Mouse (Mus musculus) hindbrain, postnatal 0 days (tissue): ENCODE measurements at regions not wholly inside any gene's neighbourhood (a gene's known extent, or its start where the extent isn't known, plus 50 kb on each side); places are given as distances from the start of the nearest gene placed in this dataset.

Source experiments
- ATAC-seq: fragments of 200-750 bp; cut with Nextera tagmentation; 2 replicates; pipeline ENCODE4 v1.8.0; 2017; ENCODE audit warnings: mild to moderate bottlenecking, moderate TSS enrichment, moderate library complexity
- DNase-seq: peaks from one replicate; pipeline ENCODE4 v3.0.0-alpha.2; 2015; ENCODE audit warnings: low spot score
- H3K27ac ChIP-seq: fragments of 300-500 bp; sonication (generic); 2 replicates; pipeline ENCODE4 v1.5.1; 2014; ENCODE audit warnings: mild to moderate bottlenecking
- H3K27me3 ChIP-seq: fragments of 300-500 bp; sonication (generic); 2 replicates; pipeline ENCODE4 v1.6.1; 2014; ENCODE audit warnings: low read length, mixed read lengths; ENCODE audit not compliant: insufficient read depth
- H3K36me3 ChIP-seq: fragments of 300-500 bp; sonication (generic); 2 replicates; pipeline ENCODE4 v1.6.1; 2014; ENCODE audit warnings: low read length, mixed read lengths; ENCODE audit not compliant: insufficient read depth
- H3K4me1 ChIP-seq: fragments of 300-500 bp; sonication (generic); 2 replicates; pipeline ENCODE4 v1.6.1; 2014; ENCODE audit warnings: antibody characterized with exemption, low read length, mixed read lengths; ENCODE audit not compliant: insufficient read depth
- H3K4me2 ChIP-seq: fragments of 300-500 bp; sonication (generic); 2 replicates; pipeline ENCODE4 v1.6.1; 2014; ENCODE audit warnings: low read depth, mild to moderate bottlenecking, low read length, moderate library complexity, mixed read lengths
- H3K4me3 ChIP-seq: fragments of 300-500 bp; sonication (generic); 2 replicates; pipeline ENCODE4 v1.5.1; 2014; ENCODE audit warnings: low read length
- H3K9ac ChIP-seq: fragments of 300-500 bp; sonication (generic); replicated peaks from 2 replicates; pipeline ENCODE4 v1.6.1; 2014; ENCODE audit warnings: mild to moderate bottlenecking, low read length, moderate library complexity, mixed read lengths
- H3K9me3 ChIP-seq: fragments of 300-500 bp; sonication (generic); 2 replicates; pipeline ENCODE4 v1.6.1; 2016; ENCODE audit warnings: low read length, mixed read lengths
- CTCF ChIP-seq: IDR thresholded peaks from 2 replicates; pipeline ENCODE4 v1.5.1; 2016; ENCODE audit warnings: antibody characterized with exemption, control low read depth, low read depth
- WGBS: fragments of 180-500 bp; shearing (Covaris S2); extraction: QIAGEN DNeasy Blood & Tissue Kit; methylation state at CpG from one replicate; pipeline ENCODE4 v1.1.7; 2014; 5-methylcytosine and 5-hydroxymethylcytosine counted together

DNA sequence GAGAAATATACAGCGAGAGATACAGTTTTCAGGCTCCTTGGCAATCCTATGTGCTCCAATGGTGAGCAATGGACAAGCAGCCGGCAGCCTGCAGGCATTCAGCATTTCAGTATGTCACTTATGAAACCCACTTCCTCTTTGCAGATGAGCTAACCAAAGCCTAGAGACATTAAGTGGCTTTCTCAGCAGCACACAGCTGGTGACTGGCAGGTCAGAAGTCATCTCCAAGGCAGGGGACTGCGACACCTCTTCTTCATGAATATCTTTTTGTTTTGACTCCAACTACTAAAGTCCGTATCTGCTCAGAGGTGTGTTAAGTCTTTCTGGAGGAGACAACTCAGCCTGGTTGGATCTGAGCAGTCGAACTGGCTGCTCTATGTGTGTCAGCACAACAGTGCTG lies 528.8 kb upstream of the Kdm8 start:
- no peak for TF ChIP-seq CTCF
- ATAC-seq (no peak), DNase-seq (no peak)
- Histone ChIP-seq H3K27ac (no peak overlapping the region), H3K4me3 (no peak overlapping the region), H3K4me1 (peaks cover 3% of the 10 kb centered on the region; the same call in 1 of the 2 replicates), H3K4me2 (no peak overlapping the region), H3K9ac (no peak overlapping the region), H3K36me3 (no peaks in the 10 kb centered on the region), H3K9me3 (no peaks in the 10 kb centered on the region), H3K27me3 (no peaks in the 10 kb centered on the region)
- 74% methylated on average over 5 of the region's 5 CpGs for WGBS

DNA sequence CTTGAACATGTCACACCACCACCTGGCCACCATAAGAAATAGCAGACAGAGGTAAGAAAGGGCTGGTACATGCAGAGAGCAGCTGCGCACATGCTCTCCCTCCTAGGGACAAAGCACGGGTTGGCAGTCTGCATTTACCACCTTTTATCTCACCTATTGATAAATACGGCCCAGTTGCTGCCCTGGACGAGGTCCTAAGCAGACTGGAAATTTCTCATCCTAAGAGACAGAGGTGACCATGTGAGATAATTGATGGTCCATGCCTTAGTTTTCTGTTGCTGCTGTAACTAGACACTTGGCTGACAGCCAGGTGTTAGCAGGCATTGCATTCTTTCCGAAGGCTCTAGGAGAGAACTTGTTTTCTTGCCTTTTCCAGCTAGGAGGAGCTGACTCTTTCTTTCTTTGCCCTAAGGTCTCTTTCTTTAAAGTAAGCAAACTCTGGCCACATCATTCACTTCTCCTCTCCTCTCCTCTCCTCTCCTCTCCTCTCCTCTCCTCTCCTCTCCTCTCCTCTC lies 526.8 kb upstream of the Kdm8 start:
- peaks cover 3% of the 10 kb centered on the region; the same call in 1 of the 2 replicates for H3K4me1 ChIP-seq
- no peak overlapping the region for H3K27ac ChIP-seq
- WGBS = 30% methylated on average over 5 of the region's 5 CpGs
- H3K4me3 ChIP-seq = no peak overlapping the region
- H3K27me3 ChIP-seq = no peaks in the 10 kb centered on the region
- H3K4me2 ChIP-seq = no peak overlapping the region
- no peak overlapping the region for H3K9ac ChIP-seq
- peak; percentile 32; the same call in 1 of the 2 replicates for TF ChIP-seq CTCF
- ATAC-seq (no peak), DNase-seq (peak; percentile 63)
- H3K9me3 ChIP-seq = no peaks in the 10 kb centered on the region
- no peaks in the 10 kb centered on the region for H3K36me3 ChIP-seq

- ATAC-seq = no peak
- H3K4me2 ChIP-seq = no peak overlapping the region
- no peak overlapping the region for H3K4me3 ChIP-seq
- TF ChIP-seq CTCF = no peak
- 84% methylated on average over 7 of the region's 7 CpGs for WGBS
- no peak overlapping the region for H3K9ac ChIP-seq
- no peaks in the 10 kb centered on the region for H3K36me3 ChIP-seq
- no peak for DNase-seq
- H3K27me3 ChIP-seq = no peaks in the 10 kb centered on the region
- H3K9me3 ChIP-seq = no peaks in the 10 kb centered on the region
- no peak overlapping the region for H3K27ac ChIP-seq
- no peaks in the 10 kb centered on the region for H3K4me1 ChIP-seq
Observed at GRCm38 (mm10) chr7:124922806-124923205, 521.7 kb upstream of the Kdm8 start.

GRCm38 (mm10) chr7:124933573-124933972 lies 510.9 kb upstream of the Kdm8 start:
- no peak overlapping the region for H3K4me3 ChIP-seq
- H3K27ac ChIP-seq = no peak overlapping the region
- no peaks in the 10 kb centered on the region for H3K36me3 ChIP-seq
- no peak for DNase-seq
- H3K4me2 ChIP-seq = no peak overlapping the region
- no peak overlapping the region for H3K9ac ChIP-seq
- ATAC-seq = no peak
- H3K27me3 ChIP-seq = no peaks in the 10 kb centered on the region
- H3K4me1 ChIP-seq = no peaks in the 10 kb centered on the region
- H3K9me3 ChIP-seq = no peaks in the 10 kb centered on the region
- 91% methylated on average over 3 of the region's 3 CpGs for WGBS
- TF ChIP-seq CTCF = no peak

DNA sequence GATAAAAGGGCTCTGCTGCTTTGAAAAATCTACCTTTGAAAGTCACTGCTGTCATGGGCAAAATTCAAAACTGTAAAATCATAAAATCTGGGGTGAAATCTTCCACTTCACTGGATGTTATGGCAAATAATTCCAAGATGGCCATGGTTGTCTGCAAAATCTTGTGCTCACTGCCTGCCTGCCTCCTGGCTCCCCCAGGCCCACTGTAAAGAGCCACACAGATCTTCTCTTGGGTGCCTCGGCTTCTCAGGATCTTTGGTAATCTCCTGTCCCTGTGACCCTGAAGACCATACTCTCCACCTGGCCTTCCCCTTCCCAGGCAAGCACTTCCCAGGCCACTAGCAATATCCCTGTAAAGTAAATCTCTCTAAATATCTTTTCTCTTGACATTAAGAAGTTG lies 505.1 kb upstream of the Kdm8 start:
- Histone ChIP-seq H3K36me3 (no peaks in the 10 kb centered on the region), H3K9me3 (no peaks in the 10 kb centered on the region), H3K9ac (no peak overlapping the region), H3K4me2 (no peak overlapping the region), H3K4me3 (no peak overlapping the region), H3K27ac (no peak overlapping the region), H3K27me3 (no peaks in the 10 kb centered on the region), H3K4me1 (no peaks in the 10 kb centered on the region)
- WGBS = 88% methylated on average over 1 of the region's 1 CpGs
- no peak for TF ChIP-seq CTCF
- no peak for ATAC-seq
- no peak for DNase-seq

DNA sequence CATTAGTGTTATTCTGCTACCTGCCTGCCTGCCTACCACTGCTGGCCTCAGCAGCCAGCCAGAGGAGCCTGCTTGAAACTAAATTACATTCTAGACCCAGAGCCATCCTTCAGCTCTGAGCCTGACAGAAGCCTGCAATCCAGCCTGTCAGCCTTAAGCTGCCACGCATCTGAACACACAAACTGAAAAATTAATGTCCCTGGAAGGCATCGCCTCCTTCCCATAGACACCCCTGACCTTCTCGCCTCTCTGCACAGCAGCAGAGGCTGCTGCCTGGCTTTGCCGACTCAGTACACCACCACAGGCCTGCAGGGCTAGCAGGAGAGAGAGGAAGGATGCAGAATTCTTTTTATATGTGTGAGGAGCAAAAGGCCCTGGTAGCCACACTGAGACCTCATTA lies 502.9 kb upstream of the Kdm8 start:
- peak; percentile 10 for DNase-seq
- no peaks in the 10 kb centered on the region for H3K27me3 ChIP-seq
- no peak for TF ChIP-seq CTCF
- H3K4me1 ChIP-seq = no peaks in the 10 kb centered on the region
- no peaks in the 10 kb centered on the region for H3K36me3 ChIP-seq
- H3K9me3 ChIP-seq = no peaks in the 10 kb centered on the region
- no peak overlapping the region for H3K27ac ChIP-seq
- H3K9ac ChIP-seq = no peak overlapping the region
- no peak overlapping the region for H3K4me2 ChIP-seq
- H3K4me3 ChIP-seq = no peak overlapping the region
- 60% methylated on average over 4 of the region's 4 CpGs for WGBS
- ATAC-seq = no peak

DNA sequence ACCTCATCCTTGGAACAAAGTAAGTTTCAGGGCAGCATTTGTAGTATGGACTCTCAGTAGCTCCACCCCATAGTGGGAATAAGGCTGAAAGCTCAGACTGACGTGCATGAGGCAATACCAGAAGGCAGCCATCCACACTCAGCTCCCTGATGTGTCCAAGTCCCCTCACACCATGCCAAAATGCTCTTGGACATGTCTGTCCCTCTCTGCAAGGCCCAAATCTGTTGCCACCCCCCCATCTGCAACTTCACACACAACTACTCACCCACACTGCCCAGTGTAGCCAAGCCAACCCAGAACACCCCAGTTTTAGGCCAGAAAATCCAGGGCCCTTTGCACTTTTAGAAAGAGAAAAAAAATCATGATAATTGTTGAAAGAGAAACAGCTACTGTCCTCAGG lies 498.1 kb upstream of the Kdm8 start:
- WGBS = 52% methylated on average over 1 of the region's 1 CpGs
- no peak for TF ChIP-seq CTCF

More for the DNA sequence above, 498.1 kb upstream of the Kdm8 start:
- Histone ChIP-seq H3K9ac (no peak overlapping the region), H3K27ac (no peak overlapping the region), H3K36me3 (no peaks in the 10 kb centered on the region), H3K4me1 (no peaks in the 10 kb centered on the region), H3K4me2 (no peak overlapping the region), H3K4me3 (no peak overlapping the region), H3K27me3 (no peaks in the 10 kb centered on the region), H3K9me3 (no peaks in the 10 kb centered on the region)
- no peak for ATAC-seq
- DNase-seq = no peak
